Mouse (Mus musculus): ENCODE data around the gene Phgdh. TPM values are rescaled to one million over a fixed set of nuclear protein-coding genes. Genes with fewer than 3 reads are reported as not detected.
A peak's percentile ranks its signal among the peaks of the same experiment; 100 is the strongest.

Gene Phgdh
- polyA plus RNA-seq, 1 experiment from 2014 or later: 137 TPM

DNA sequence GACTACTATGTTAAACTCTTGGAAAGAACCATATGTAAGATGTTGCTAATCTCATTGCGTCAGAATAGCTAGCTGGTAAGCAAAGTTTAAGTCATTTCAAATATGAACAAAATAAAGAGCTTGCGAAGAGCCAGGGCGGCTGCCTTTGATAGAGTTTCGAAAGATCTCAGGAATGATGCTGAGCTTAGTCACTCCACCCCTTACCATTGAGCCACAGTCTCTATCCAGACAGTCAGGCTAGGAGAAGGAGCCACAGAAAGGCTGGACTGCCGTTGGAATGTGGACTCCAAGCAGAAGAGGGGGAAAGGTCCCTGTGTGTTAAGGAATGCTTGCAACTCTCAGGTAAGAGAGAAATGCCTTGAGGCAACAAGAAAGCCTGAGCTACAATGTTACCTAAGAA lies 35.2 kb upstream of the Phgdh start:
- ATAC-seq: no peak
- no peak overlapping the region for H3K4me3 ChIP-seq (ENCODE audit: low read depth, low read length)
- H3K9me3 ChIP-seq (replicated peaks; ENCODE audit: control insufficient read depth, low read length, poor library complexity, severe bottlenecking): peaks cover 5% of the 10 kb centered on the region
- no peak overlapping the region for H3K9ac ChIP-seq (ENCODE audit: low read depth, low read length)
- 86% methylated on average over 5 of the region's 5 CpGs for WGBS
- no peak overlapping the region for H3K27ac ChIP-seq (ENCODE audit: low read length)
- no peak overlapping the region for H3K4me2 ChIP-seq (ENCODE audit: low read length)
- no peaks in the 10 kb centered on the region for H3K36me3 ChIP-seq (ENCODE audit: control insufficient read depth, insufficient read depth, low read length)
- no peaks in the 10 kb centered on the region for H3K27me3 ChIP-seq (ENCODE audit: control insufficient read depth, insufficient read depth, low read depth, low read length)
- no peaks in the 10 kb centered on the region for H3K4me1 ChIP-seq (ENCODE audit: control insufficient read depth, insufficient read depth, low read length)

DNA sequence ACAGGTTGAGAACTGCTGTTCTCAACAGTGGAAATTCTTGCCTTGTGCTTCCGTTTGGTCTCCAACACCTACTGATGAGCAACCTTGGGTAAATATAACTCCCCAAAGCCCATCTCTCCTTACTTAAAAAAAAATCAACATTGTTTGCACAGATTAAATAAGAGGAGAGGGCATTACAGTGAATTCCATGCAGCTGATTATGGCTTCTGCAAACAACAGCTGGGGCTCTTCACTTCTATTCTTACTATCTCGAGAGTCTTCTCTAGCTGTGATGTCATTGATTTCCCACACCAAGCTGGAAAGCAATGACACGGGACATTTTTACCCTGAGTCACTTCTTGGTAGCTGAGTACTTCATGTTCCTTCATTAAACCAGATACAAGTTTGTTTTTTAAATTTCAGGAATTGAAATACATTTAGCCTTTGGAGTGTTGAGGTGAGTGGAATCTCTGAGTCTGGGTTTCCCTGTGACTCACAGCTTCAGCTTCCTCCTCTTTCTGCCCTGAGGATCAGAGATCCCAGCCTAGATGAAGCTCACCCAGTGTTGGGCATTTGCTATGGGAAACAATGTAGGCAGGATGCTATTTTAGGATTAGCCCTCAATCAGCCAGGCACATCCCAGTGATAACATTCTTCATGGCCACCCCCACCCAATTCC lies 34.4 kb upstream of the Phgdh start:
- no peak overlapping the region for H3K4me2 ChIP-seq (ENCODE audit: low read length)
- H3K9ac ChIP-seq (ENCODE audit: low read depth, low read length): no peak overlapping the region
- no peak overlapping the region for H3K4me3 ChIP-seq (ENCODE audit: low read depth, low read length)
- peaks cover 5% of the 10 kb centered on the region for H3K9me3 ChIP-seq (replicated peaks; ENCODE audit: control insufficient read depth, low read length, poor library complexity, severe bottlenecking)
- H3K36me3 ChIP-seq (ENCODE audit: control insufficient read depth, insufficient read depth, low read length): no peaks in the 10 kb centered on the region
- H3K27me3 ChIP-seq (ENCODE audit: control insufficient read depth, insufficient read depth, low read depth, low read length): no peaks in the 10 kb centered on the region
- no peaks in the 10 kb centered on the region for H3K4me1 ChIP-seq (ENCODE audit: control insufficient read depth, insufficient read depth, low read length)
- H3K27ac ChIP-seq (ENCODE audit: low read length): no peak overlapping the region
- 81% methylated on average over 3 of the region's 3 CpGs for WGBS
- ATAC-seq: no peak

DNA sequence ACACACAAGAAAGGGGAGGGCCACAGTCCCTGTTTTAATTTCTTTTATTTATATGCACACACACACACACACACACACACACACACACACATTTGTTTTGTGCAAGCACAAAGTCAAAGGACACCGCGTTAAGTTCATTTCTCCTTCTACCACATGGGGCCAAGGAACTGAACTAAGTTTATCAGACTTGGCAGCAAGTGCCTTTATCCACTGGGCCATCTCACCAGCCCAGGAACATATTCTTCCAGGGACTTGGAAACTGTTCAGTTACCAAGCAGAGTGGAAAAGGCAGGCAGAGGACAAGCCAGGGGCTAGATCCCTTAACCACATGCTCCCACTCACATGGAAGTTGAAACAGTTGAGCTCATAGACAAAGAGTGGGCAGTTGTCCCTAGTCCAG lies 29.0 kb upstream of the Phgdh start:
- 88% methylated on average over 2 of the region's 2 CpGs for WGBS

DNA sequence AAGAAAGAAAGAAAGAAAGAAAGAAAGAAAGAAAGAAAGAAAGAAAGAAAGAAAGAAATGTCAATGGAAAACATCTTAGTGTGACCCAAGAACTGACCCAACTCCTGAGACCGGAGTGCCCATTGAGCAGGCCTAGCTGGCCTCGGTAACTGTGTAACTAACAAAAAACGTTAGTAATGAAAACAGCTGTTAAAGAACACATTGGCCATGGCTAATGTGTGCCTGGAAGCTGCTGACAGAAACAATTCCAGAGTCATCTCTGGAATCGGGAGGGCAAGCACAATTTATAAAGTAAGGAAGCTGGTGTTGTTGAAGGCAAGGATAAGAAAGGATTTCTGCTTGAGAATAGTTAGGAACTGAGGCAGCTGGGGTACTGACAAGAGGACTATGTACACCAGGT lies 28.5 kb upstream of the Phgdh start:
- Histone ChIP-seq H3K4me2 (ENCODE audit: low read length) (no peak overlapping the region), H3K27ac (ENCODE audit: low read length) (no peak overlapping the region), H3K9ac (ENCODE audit: low read depth, low read length) (no peak overlapping the region), H3K27me3 (ENCODE audit: control insufficient read depth, insufficient read depth, low read depth, low read length) (no peaks in the 10 kb centered on the region), H3K4me1 (ENCODE audit: control insufficient read depth, insufficient read depth, low read length) (no peaks in the 10 kb centered on the region), H3K4me3 (ENCODE audit: low read depth, low read length) (no peak overlapping the region), H3K9me3 (replicated peaks; ENCODE audit: control insufficient read depth, low read length, poor library complexity, severe bottlenecking) (peaks cover 5% of the 10 kb centered on the region), H3K36me3 (ENCODE audit: control insufficient read depth, insufficient read depth, low read length) (no peaks in the 10 kb centered on the region)
- WGBS: 71% methylated on average over 4 of the region's 4 CpGs
- no peak for ATAC-seq

More for the DNA sequence above, 29.0 kb upstream of the Phgdh start:
- Histone ChIP-seq H3K9ac (ENCODE audit: low read depth, low read length) (no peak overlapping the region), H3K27me3 (ENCODE audit: control insufficient read depth, insufficient read depth, low read depth, low read length) (no peaks in the 10 kb centered on the region), H3K27ac (ENCODE audit: low read length) (no peak overlapping the region), H3K4me2 (ENCODE audit: low read length) (no peak overlapping the region), H3K9me3 (replicated peaks; ENCODE audit: control insufficient read depth, low read length, poor library complexity, severe bottlenecking) (peaks cover 5% of the 10 kb centered on the region), H3K4me1 (ENCODE audit: control insufficient read depth, insufficient read depth, low read length) (no peaks in the 10 kb centered on the region), H3K4me3 (ENCODE audit: low read depth, low read length) (no peak overlapping the region), H3K36me3 (ENCODE audit: control insufficient read depth, insufficient read depth, low read length) (no peaks in the 10 kb centered on the region)
- ATAC-seq: no peak

DNA sequence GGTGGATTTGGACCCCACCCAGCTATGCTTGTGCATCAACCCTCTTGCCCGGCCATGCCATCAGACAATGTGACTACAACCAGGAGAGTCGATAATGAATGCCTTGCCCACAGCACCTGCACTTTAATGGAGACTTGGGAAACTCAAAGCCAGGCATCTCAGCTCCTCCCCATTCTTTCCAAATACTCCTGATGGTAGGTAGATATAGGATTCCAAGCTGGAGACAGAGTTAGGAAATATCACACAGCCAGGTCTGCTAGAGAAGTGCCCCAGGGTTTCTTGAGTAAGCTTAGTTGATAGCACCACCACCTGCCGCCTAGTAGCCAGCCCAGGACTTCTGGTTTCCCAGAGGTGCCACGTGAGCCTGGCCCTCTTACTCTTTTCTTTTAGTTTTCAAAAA lies 27.0 kb upstream of the Phgdh start:
- Histone ChIP-seq H3K4me2 (ENCODE audit: low read length) (no peak overlapping the region), H3K9me3 (replicated peaks; ENCODE audit: control insufficient read depth, low read length, poor library complexity, severe bottlenecking) (peaks cover 4% of the 10 kb centered on the region), H3K27me3 (ENCODE audit: control insufficient read depth, insufficient read depth, low read depth, low read length) (no peaks in the 10 kb centered on the region), H3K36me3 (ENCODE audit: control insufficient read depth, insufficient read depth, low read length) (no peaks in the 10 kb centered on the region), H3K9ac (ENCODE audit: low read depth, low read length) (no peak overlapping the region), H3K27ac (ENCODE audit: low read length) (no peak overlapping the region), H3K4me3 (ENCODE audit: low read depth, low read length) (no peak overlapping the region), H3K4me1 (ENCODE audit: control insufficient read depth, insufficient read depth, low read length) (no peaks in the 10 kb centered on the region)
- ATAC-seq: no peak
- WGBS: 84% methylated on average over 4 of the region's 4 CpGs

DNA sequence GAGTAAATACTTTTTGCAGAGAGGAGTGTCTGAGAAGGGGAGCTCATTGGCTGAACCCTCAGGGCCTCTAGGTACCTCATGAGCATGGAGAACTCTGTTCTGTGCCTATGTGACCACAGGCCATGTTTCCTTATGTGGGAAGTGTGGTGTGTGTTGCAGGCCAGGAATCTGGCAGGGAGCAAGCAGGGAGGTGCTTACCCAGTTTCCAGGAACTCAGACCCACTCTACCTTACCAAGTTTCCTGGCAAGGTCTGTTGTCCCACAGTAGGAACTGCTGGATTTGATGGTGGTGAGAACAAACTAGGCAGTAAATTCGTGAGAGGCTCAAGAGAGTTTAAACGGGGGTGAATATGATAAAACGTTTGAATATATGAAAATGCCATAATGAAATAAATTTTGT lies 26.3 kb upstream of the Phgdh start:
- no peaks in the 10 kb centered on the region for H3K27me3 ChIP-seq (ENCODE audit: control insufficient read depth, insufficient read depth, low read depth, low read length)
- H3K4me2 ChIP-seq (ENCODE audit: low read length): no peak overlapping the region
- 89% methylated on average over 3 of the region's 3 CpGs for WGBS
- no peak for ATAC-seq
- H3K4me1 ChIP-seq (ENCODE audit: control insufficient read depth, insufficient read depth, low read length): no peaks in the 10 kb centered on the region
- H3K4me3 ChIP-seq (ENCODE audit: low read depth, low read length): no peak overlapping the region
- no peak overlapping the region for H3K9ac ChIP-seq (ENCODE audit: low read depth, low read length)
- H3K9me3 ChIP-seq (replicated peaks; ENCODE audit: control insufficient read depth, low read length, poor library complexity, severe bottlenecking): no peaks in the 10 kb centered on the region; the same call in 1 of the 2 replicates
- no peak overlapping the region for H3K27ac ChIP-seq (ENCODE audit: low read length)
- no peaks in the 10 kb centered on the region for H3K36me3 ChIP-seq (ENCODE audit: control insufficient read depth, insufficient read depth, low read length)

DNA sequence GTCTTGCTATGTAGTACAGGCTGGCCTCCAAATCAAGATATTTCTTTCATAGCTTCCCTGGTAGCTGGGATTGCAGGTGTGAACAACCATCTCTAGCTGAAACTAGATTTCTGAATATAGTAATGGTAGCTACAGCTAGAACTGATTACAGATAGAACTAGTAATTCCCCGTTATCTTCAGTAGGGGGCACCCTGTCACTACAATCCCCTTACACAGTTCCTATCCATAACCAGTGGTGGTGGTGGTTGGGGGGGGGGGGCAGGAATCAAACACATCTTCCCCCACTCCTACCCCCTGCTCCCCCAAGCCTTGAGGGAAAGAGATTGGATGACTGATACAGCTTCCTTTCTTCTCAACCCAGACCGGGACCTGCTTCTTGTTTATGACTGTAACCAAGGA lies 23.0 kb upstream of the Phgdh start:
- Histone ChIP-seq H3K4me2 (ENCODE audit: low read length) (no peak overlapping the region), H3K4me3 (ENCODE audit: low read depth, low read length) (no peak overlapping the region), H3K9ac (ENCODE audit: low read depth, low read length) (no peak overlapping the region), H3K9me3 (replicated peaks; ENCODE audit: control insufficient read depth, low read length, poor library complexity, severe bottlenecking) (no peaks in the 10 kb centered on the region), H3K36me3 (ENCODE audit: control insufficient read depth, insufficient read depth, low read length) (no peaks in the 10 kb centered on the region), H3K27ac (ENCODE audit: low read length) (no peak overlapping the region), H3K27me3 (ENCODE audit: control insufficient read depth, insufficient read depth, low read depth, low read length) (no peaks in the 10 kb centered on the region), H3K4me1 (ENCODE audit: control insufficient read depth, insufficient read depth, low read length) (no peaks in the 10 kb centered on the region)
- 32% methylated on average over 2 of the region's 2 CpGs for WGBS
- no peak for ATAC-seq

DNA sequence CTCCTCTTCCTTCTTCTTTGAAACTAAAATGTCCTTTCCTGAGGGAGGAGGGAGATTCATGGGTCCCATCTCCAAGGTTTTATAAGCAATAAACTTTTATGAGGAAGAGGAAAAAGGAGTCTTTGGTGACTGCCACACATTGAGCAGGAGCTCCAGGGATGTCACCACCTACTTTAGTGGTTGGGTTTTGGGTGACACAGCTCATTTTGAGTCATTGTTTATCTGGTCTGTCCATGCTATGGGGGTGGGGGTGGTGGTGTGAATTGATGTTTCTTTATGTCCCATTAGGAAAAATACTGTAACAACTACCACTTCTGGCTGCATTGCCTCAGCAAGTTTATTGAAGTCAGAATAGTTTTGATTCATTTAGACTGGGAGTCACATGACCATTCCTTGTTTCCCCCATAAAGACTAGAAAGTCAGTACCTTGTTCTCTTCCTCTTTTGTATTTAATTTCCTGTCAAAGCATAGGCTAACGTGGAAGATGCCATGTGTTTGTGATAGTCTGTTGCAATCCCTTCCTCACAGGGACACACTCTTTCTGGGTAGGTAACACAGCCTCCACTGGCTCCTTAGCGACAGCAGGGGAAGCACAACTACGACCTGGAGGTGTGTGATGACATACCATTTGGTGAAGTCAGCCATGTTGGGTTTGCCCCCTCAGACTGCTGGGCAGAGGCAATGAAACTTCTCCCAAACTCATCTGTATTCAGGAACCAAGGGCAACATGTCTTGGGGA lies 17.0 kb upstream of the Phgdh start:
- Histone ChIP-seq H3K27me3 (ENCODE audit: control insufficient read depth, insufficient read depth, low read depth, low read length) (no peaks in the 10 kb centered on the region), H3K4me3 (ENCODE audit: low read depth, low read length) (no peak overlapping the region), H3K27ac (ENCODE audit: low read length) (no peak overlapping the region), H3K36me3 (ENCODE audit: control insufficient read depth, insufficient read depth, low read length) (no peaks in the 10 kb centered on the region), H3K4me2 (ENCODE audit: low read length) (no peak overlapping the region), H3K9me3 (replicated peaks; ENCODE audit: control insufficient read depth, low read length, poor library complexity, severe bottlenecking) (no peaks in the 10 kb centered on the region), H3K9ac (ENCODE audit: low read depth, low read length) (no peak overlapping the region), H3K4me1 (ENCODE audit: control insufficient read depth, insufficient read depth, low read length) (no peaks in the 10 kb centered on the region)
- 70% methylated on average over 3 of the region's 3 CpGs for WGBS
- ATAC-seq: no peak

DNA sequence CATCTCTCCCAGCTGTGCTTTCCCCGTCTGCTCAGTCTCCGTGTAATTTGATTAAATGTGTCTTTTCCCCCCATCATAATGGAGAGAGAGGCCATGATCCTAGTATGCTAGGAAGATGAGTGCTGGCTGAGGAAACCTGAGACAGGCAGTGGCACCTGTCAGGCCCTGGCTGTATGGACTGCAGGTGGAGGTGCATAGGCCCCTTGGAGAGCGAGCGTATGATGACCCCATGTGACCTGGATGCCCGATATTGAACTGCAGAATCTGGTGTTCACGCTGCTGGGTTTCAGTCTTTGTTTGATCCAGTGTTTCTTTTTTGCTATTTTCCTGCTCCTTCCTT lies 16.2 kb upstream of the Phgdh start:
- WGBS: 56% methylated on average over 6 of the region's 6 CpGs
- Histone ChIP-seq H3K27me3 (ENCODE audit: control insufficient read depth, insufficient read depth, low read depth, low read length) (no peaks in the 10 kb centered on the region), H3K4me2 (ENCODE audit: low read length) (no peak overlapping the region), H3K4me3 (ENCODE audit: low read depth, low read length) (no peak overlapping the region), H3K4me1 (ENCODE audit: control insufficient read depth, insufficient read depth, low read length) (no peaks in the 10 kb centered on the region), H3K36me3 (ENCODE audit: control insufficient read depth, insufficient read depth, low read length) (no peaks in the 10 kb centered on the region), H3K27ac (ENCODE audit: low read length) (no peak overlapping the region), H3K9ac (ENCODE audit: low read depth, low read length) (no peak overlapping the region), H3K9me3 (replicated peaks; ENCODE audit: control insufficient read depth, low read length, poor library complexity, severe bottlenecking) (no peaks in the 10 kb centered on the region)
- peak; percentile 55 for ATAC-seq

Data from midbrain, embryonic 16.5 days (tissue).